Mouse (Mus musculus) limb, embryonic 11.5 days (tissue): ENCODE data around the gene Ctsd. TPM values are rescaled to one million over a fixed set of nuclear protein-coding genes. Genes with fewer than 3 reads are reported as not detected.

ENCODE experiments used
- ATAC-seq: fragments of 200-750 bp; cut with Nextera tagmentation; 2 replicates; pipeline ENCODE4 v1.8.0; 2017; ENCODE audit warnings: low read depth; ENCODE audit not compliant: insufficient number of reproducible peaks, low FRiP score, low TSS enrichment
- DNase-seq: peaks from one replicate; pipeline ENCODE4 v3.0.0-alpha.2; 2015; ENCODE audit warnings: low spot score
- H3K27ac ChIP-seq: fragments of 300-500 bp; sonication (generic); replicated peaks from 2 replicates; pipeline ENCODE4 v1.5.1; 2014; ENCODE audit warnings: low read depth, mild to moderate bottlenecking, low read length
- H3K27me3 ChIP-seq: fragments of 300-500 bp; sonication (generic); 2 replicates; pipeline ENCODE4 v1.6.1; 2014; ENCODE audit warnings: mild to moderate bottlenecking, low read length, mixed read lengths; ENCODE audit not compliant: control insufficient read depth, insufficient read depth
- H3K36me3 ChIP-seq: fragments of 300-500 bp; sonication (generic); 2 replicates; pipeline ENCODE4 v1.6.1; 2014; ENCODE audit warnings: mild to moderate bottlenecking, low read length, moderate library complexity, mixed read lengths; ENCODE audit not compliant: control insufficient read depth, insufficient read depth
- H3K4me1 ChIP-seq: fragments of 300-500 bp; sonication (generic); 2 replicates; pipeline ENCODE4 v1.6.1; 2014; ENCODE audit warnings: low read length, mixed read lengths; ENCODE audit not compliant: control insufficient read depth, insufficient read depth
- H3K4me2 ChIP-seq: fragments of 300-500 bp; sonication (generic); 2 replicates; pipeline ENCODE4 v1.6.1; 2014; ENCODE audit warnings: low read depth, mild to moderate bottlenecking, moderate library complexity; ENCODE audit not compliant: severe bottlenecking
- H3K4me3 ChIP-seq: fragments of 300-500 bp; sonication (generic); 2 replicates; pipeline ENCODE4 v1.5.1; 2014; ENCODE audit warnings: low read depth, low read length
- H3K9ac ChIP-seq: fragments of 300-500 bp; sonication (generic); 2 replicates; pipeline ENCODE4 v1.6.1; 2014; ENCODE audit warnings: mild to moderate bottlenecking, low read length
- H3K9me3 ChIP-seq: fragments of 300-500 bp; sonication (generic); 2 replicates; pipeline ENCODE4 v1.6.1; 2016; ENCODE audit warnings: low read length; ENCODE audit not compliant: control insufficient read depth
- WGBS: fragments of 180-500 bp; shearing (Covaris S2); extraction: QIAGEN DNeasy Blood & Tissue Kit; methylation state at CpG from one replicate; pipeline ENCODE4 v1.1.7; 2014; 5-methylcytosine and 5-hydroxymethylcytosine counted together
- polyA plus RNA-seq: library from polyadenylated mRNA; unstranded; fragments of >200 nt; fragmentation: Nextera tagmentation; extraction: Ambion mirVana; gene quantifications from 2 replicates; pipeline ENCODE4 v1.2.1, GENCODE M21; 2014

The Ctsd gene
- polyA plus RNA-seq, 1 experiment from 2014 or later: 133 TPM

GRCm38 (mm10) chr7:142330271-142330724 lies 57.5 kb downstream of the Ctsd start:
- no peak for DNase-seq
- H3K4me2 ChIP-seq: no peak overlapping the region
- H3K9ac ChIP-seq: no peak overlapping the region
- H3K36me3 ChIP-seq: no peaks in the 10 kb centered on the region
- no peaks in the 10 kb centered on the region for H3K27me3 ChIP-seq
- 32% methylated on average over 9 of the region's 9 CpGs for WGBS
- H3K4me3 ChIP-seq: no peak overlapping the region
- no peak overlapping the region for H3K27ac ChIP-seq
- H3K4me1 ChIP-seq: 0 out of 2 replicates have a peak, but pooled peaks cover 10% of the 10 kb centered on the region
- ATAC-seq: no peak
- H3K9me3 ChIP-seq: no peaks in the 10 kb centered on the region

GRCm38 (mm10) chr7:142328507-142328906 lies 59.3 kb downstream of the Ctsd start:
- Histone ChIP-seq H3K27ac (no peak overlapping the region), H3K9ac (no peak overlapping the region), H3K36me3 (no peaks in the 10 kb centered on the region), H3K4me1 (peaks cover 9% of the 10 kb centered on the region; the same call in 1 of the 2 replicates), H3K4me3 (no peak overlapping the region), H3K9me3 (no peaks in the 10 kb centered on the region), H3K27me3 (no peaks in the 10 kb centered on the region), H3K4me2 (no peak overlapping the region)
- 45% methylated on average over 3 of the region's 3 CpGs for WGBS
- ATAC-seq: no peak
- DNase-seq: no peak

- WGBS: 41% methylated on average over 9 of the region's 9 CpGs
- Histone ChIP-seq H3K9ac (no peak overlapping the region), H3K36me3 (no peaks in the 10 kb centered on the region), H3K4me1 (peaks cover 2% of the 10 kb centered on the region; the same call in 1 of the 2 replicates), H3K4me3 (no peak overlapping the region), H3K4me2 (no peak overlapping the region), H3K27ac (no peak overlapping the region), H3K9me3 (no peaks in the 10 kb centered on the region), H3K27me3 (no peaks in the 10 kb centered on the region)
- no peak for ATAC-seq
- no peak for DNase-seq
Observed at GRCm38 (mm10) chr7:142326714-142327445, 61.0 kb downstream of the Ctsd start.

Other genes with a start within 250 kb of the Ctsd start
- gene Gm45337, start 243.4 kb downstream of the Ctsd start, polyA plus RNA-seq: not detected in 2 replicates
- not detected in 2 replicates for gene Gm29735, start 230.9 kb downstream of the Ctsd start, polyA plus RNA-seq
- gene Gm4553, start 222.3 kb downstream of the Ctsd start, polyA plus RNA-seq: not detected in 2 replicates
- not detected in 2 replicates for gene Krtap5-2, start 212.0 kb downstream of the Ctsd start, polyA plus RNA-seq
- gene Gm10153, start 197.6 kb downstream of the Ctsd start, polyA plus RNA-seq: not detected in 2 replicates
- not detected in 2 replicates for gene Krtap5-3, start 186.7 kb downstream of the Ctsd start, polyA plus RNA-seq
- gene Gm7579, start 176.2 kb downstream of the Ctsd start, polyA plus RNA-seq: not detected in 2 replicates
- not detected in 2 replicates for gene Krtap5-5, start 158.1 kb downstream of the Ctsd start, polyA plus RNA-seq
- not detected in 2 replicates for gene Gm40460, start 147.0 kb downstream of the Ctsd start, polyA plus RNA-seq
- not detected in 2 replicates for gene Gm2431, start 129.7 kb downstream of the Ctsd start, polyA plus RNA-seq
- gene Gm4559, start 113.7 kb downstream of the Ctsd start, polyA plus RNA-seq: not detected in 2 replicates
- not detected in 2 replicates for gene Krtap5-1, start 90.9 kb downstream of the Ctsd start, polyA plus RNA-seq
- not detected in 2 replicates for gene Krtap5-4, start 84.5 kb downstream of the Ctsd start, polyA plus RNA-seq
- 0.27 and 0.72 TPM in 2 replicates for gene Ifitm10, start 14.3 kb downstream of the Ctsd start, polyA plus RNA-seq
- gene Gm49369, start 5.4 kb downstream of the Ctsd start, polyA plus RNA-seq: 0.79 TPM in 1 of 2 replicates, not detected in the other
- gene Syt8, start 46.8 kb upstream of the Ctsd start, polyA plus RNA-seq: 0.62 TPM in 1 of 2 replicates, not detected in the other
- 7.0 and 10.3 TPM in 2 replicates for gene Tnni2, start 53.8 kb upstream of the Ctsd start, polyA plus RNA-seq
- gene Lsp1, start 72.8 kb upstream of the Ctsd start, polyA plus RNA-seq: 22.8 and 23.3 TPM in 2 replicates
- gene Tnnt3, start 110.8 kb upstream of the Ctsd start, polyA plus RNA-seq: 8.0 and 10.8 TPM in 2 replicates
- gene Mrpl23, start 144.6 kb upstream of the Ctsd start, polyA plus RNA-seq: 17.8 and 19.7 TPM in 2 replicates